Mouse (Mus musculus) G1E (cell line): ENCODE measurements at regions not wholly inside any gene's neighbourhood (a gene's known extent, or its start where the extent isn't known, plus 50 kb on each side); places are given as distances from the start of the nearest gene placed in this dataset.

Source experiments
- CTCF ChIP-seq: IDR thresholded peaks from 2 replicates; pipeline ENCODE4 v1.5.1; 2012; ENCODE audit warnings: low read depth, low read length, inconsistent platforms, mixed read lengths
- GATA1 ChIP-seq: IDR thresholded peaks from 2 replicates; pipeline ENCODE4 v1.6.1; 2012; ENCODE audit warnings: borderline replicate concordance, low read length, inconsistent platforms, mixed read lengths
- GATA2 ChIP-seq: IDR thresholded peaks from 2 replicates; pipeline ENCODE4 v1.6.1; 2012; ENCODE audit warnings: low read depth, low read length, inconsistent platforms, borderline replicate concordance
- POLR2AphosphoS5 ChIP-seq: IDR thresholded peaks from 2 replicates; pipeline ENCODE4 v1.6.1; 2012; ENCODE audit warnings: low read depth, low read length, inconsistent platforms; ENCODE audit not compliant: insufficient replicate concordance
- TAL1 ChIP-seq: conservative IDR thresholded peaks from 2 replicates; pipeline ENCODE4 v1.6.1; 2012; ENCODE audit warnings: low read depth, low read length, inconsistent platforms, mixed read lengths

- TF ChIP-seq POLR2AphosphoS5 (no peak), GATA1 (no peak), CTCF (no peak), TAL1 (no peak), GATA2 (no peak)
These were observed 313.3 kb upstream of the Smim15 start for GRCm38 (mm10) chr13:107730976-107731375.
